Mouse (Mus musculus) thymus, adult 2 months (tissue): Measurements from ENCODE around the gene Mcu. TPM values are rescaled to one million over a fixed set of nuclear protein-coding genes. Genes with fewer than 3 reads are reported as not detected.
A peak's percentile ranks its signal among the peaks of the same experiment; 100 is the strongest.

ENCODE experiments used
- DNase-seq: peaks from one replicate; pipeline ENCODE4 v3.0.0; 2021
- H3K27ac ChIP-seq: fragments of 200-500 bp; 2 replicates; pipeline ENCODE4 v1.5.1; 2012; ENCODE audit warnings: low read length, control low read depth; ENCODE audit not compliant: control insufficient read depth, insufficient read depth
- H3K27me3 ChIP-seq: fragments of 200-500 bp; 2 replicates; pipeline ENCODE4 v1.6.1; 2012; ENCODE audit warnings: mild to moderate bottlenecking, low read length, moderate library complexity, mixed read lengths; ENCODE audit not compliant: control insufficient read depth, insufficient read depth
- H3K36me3 ChIP-seq: fragments of 200-500 bp; 2 replicates; pipeline ENCODE4 v1.6.1; 2012; ENCODE audit warnings: mild to moderate bottlenecking, low read length, moderate library complexity; ENCODE audit not compliant: control insufficient read depth, insufficient read depth
- H3K4me1 ChIP-seq: fragments of 200-500 bp; replicated peaks from 2 replicates; pipeline ENCODE4 v1.6.1; 2012; ENCODE audit warnings: low read length; ENCODE audit not compliant: control insufficient read depth, insufficient read depth
- H3K4me3 ChIP-seq: fragments of 200-500 bp; 2 replicates; pipeline ENCODE4 v1.5.1; 2012; ENCODE audit warnings: mild to moderate bottlenecking, low read length, control low read depth, moderate library complexity; ENCODE audit not compliant: control insufficient read depth, insufficient read depth
- CTCF ChIP-seq: fragments of 200-500 bp; IDR thresholded peaks from 2 replicates; pipeline ENCODE4 v1.5.1; 2012; ENCODE audit warnings: mild to moderate bottlenecking, control low read depth, low read length, moderate library complexity, borderline replicate concordance; ENCODE audit not compliant: control insufficient read depth, poor library complexity, insufficient read depth; ENCODE audit errors: extremely low read depth
- POLR2A ChIP-seq: fragments of 200-500 bp; IDR thresholded peaks from 2 replicates; pipeline ENCODE4 v1.6.1; 2012; ENCODE audit warnings: mild to moderate bottlenecking, low read length, control low read depth, moderate library complexity; ENCODE audit not compliant: control insufficient read depth, poor library complexity, insufficient read depth; ENCODE audit errors: extremely low read depth
- WGBS: fragments of 180-500 bp; shearing (Covaris S2); methylation state at CpG from one replicate; pipeline ENCODE4 v1.1.7; 2018; 5-methylcytosine and 5-hydroxymethylcytosine counted together
- polyA plus RNA-seq: library from polyadenylated mRNA; depleted of rRNA; stranded (reverse); fragments of >200 nt; gene quantifications from 2 replicates; pipeline ENCODE4 v1.2.3, GENCODE M21; 2012

Gene Mcu
- polyA plus RNA-seq, 1 experiment, result 18.2 TPM

- Histone ChIP-seq H3K4me1 (peaks cover 15% of the 10 kb centered on the region), H3K36me3 (no peaks in the 10 kb centered on the region), H3K27me3 (no peaks in the 10 kb centered on the region), H3K4me3 (no peak overlapping the region), H3K27ac (no peak overlapping the region)
- no peak for DNase-seq
- 96% methylated on average over 5 of the region's 5 CpGs for WGBS
- TF ChIP-seq POLR2A (no peak), CTCF (no peak)
Measured at GRCm38 (mm10) chr10:59585621-59586020, 30.9 kb downstream of the Mcu start.

GRCm38 (mm10) chr10:59581826-59582543 lies 34.5 kb downstream of the Mcu start:
- Histone ChIP-seq H3K4me3 (no peak overlapping the region), H3K27me3 (no peaks in the 10 kb centered on the region), H3K36me3 (no peaks in the 10 kb centered on the region), H3K27ac (no peak overlapping the region), H3K4me1 (peaks cover 4% of the 10 kb centered on the region)
- WGBS, result 93% methylated on average over 1 of the region's 1 CpGs
- no peak for DNase-seq
- TF ChIP-seq CTCF (no peak), POLR2A (no peak)

GRCm38 (mm10) chr10:59580593-59581149 lies 35.8 kb downstream of the Mcu start:
- H3K4me3 ChIP-seq, result no peak overlapping the region
- H3K4me1 ChIP-seq, result peaks cover 4% of the 10 kb centered on the region
- H3K27ac ChIP-seq, result no peak overlapping the region
- no peak for TF ChIP-seq CTCF
- TF ChIP-seq POLR2A, result no peak
- DNase-seq, result no peak
- H3K27me3 ChIP-seq, result no peaks in the 10 kb centered on the region
- no peaks in the 10 kb centered on the region for H3K36me3 ChIP-seq
- WGBS, result 97% methylated on average over 3 of the region's 3 CpGs

- peaks cover 4% of the 10 kb centered on the region for H3K4me1 ChIP-seq
- H3K36me3 ChIP-seq, result no peaks in the 10 kb centered on the region
- H3K4me3 ChIP-seq, result no peak overlapping the region
- WGBS, result 96% methylated on average over 3 of the region's 3 CpGs
- H3K27me3 ChIP-seq, result no peaks in the 10 kb centered on the region
- TF ChIP-seq POLR2A, result no peak
- H3K27ac ChIP-seq, result no peak overlapping the region
- no peak for DNase-seq
Measured at GRCm38 (mm10) chr10:59579645-59580044, 36.8 kb downstream of the Mcu start.

- DNase-seq, result peak; percentile 13
- H3K27ac ChIP-seq, result peak overlapping the region; percentile 13; the same call in 1 of the 2 replicates
- TF ChIP-seq POLR2A (no peak), CTCF (no peak)
- H3K36me3 ChIP-seq, result no peaks in the 10 kb centered on the region
- no peaks in the 10 kb centered on the region for H3K27me3 ChIP-seq
- peaks cover 4% of the 10 kb centered on the region for H3K4me1 ChIP-seq
- 17% methylated on average over 12 of the region's 12 CpGs for WGBS
- no peak overlapping the region for H3K4me3 ChIP-seq
Measured at GRCm38 (mm10) chr10:59577871-59578801, 38.4 kb downstream of the Mcu start.

- H3K27me3 ChIP-seq, result no peaks in the 10 kb centered on the region
- no peaks in the 10 kb centered on the region for H3K36me3 ChIP-seq
- no peak overlapping the region for H3K27ac ChIP-seq
- H3K4me3 ChIP-seq, result no peak overlapping the region
- no peak for DNase-seq
- TF ChIP-seq POLR2A (no peak), CTCF (no peak)
- peaks cover 4% of the 10 kb centered on the region for H3K4me1 ChIP-seq
- 89% methylated on average over 5 of the region's 5 CpGs for WGBS
Measured at GRCm38 (mm10) chr10:59576305-59576704, 40.2 kb downstream of the Mcu start.
